Mouse (Mus musculus): Measurements from ENCODE around the gene Gm9495.
"Not testable (repeated sequence)": the region's sequence is repeated elsewhere in the genome, so short reads cannot be mapped to it uniquely, and the experiment has no call there.

Gm9495 gene

DNA sequence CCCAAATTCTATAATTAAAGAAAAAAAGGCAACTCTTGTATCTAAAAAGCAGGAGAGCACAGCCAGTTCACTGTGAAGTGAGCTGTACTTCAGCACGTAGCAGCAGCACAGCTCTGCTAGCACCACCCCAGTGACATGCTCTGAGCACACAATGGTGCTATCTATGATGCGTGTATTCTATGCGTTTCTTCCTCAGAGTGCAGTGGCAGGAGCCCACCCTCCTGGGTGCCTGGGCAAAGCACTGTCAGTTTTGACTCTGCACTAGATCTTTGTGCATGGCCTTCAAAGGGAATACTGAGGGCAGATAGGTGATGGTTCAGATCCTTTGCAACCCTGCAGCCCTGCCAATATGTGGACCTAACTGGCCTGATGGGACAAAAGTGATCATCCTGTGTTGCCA is at the start of gene Gm9495:
TSS of gene Gm9495 (minus strand) at position 101 of the 400 bp plus-strand sequence.
- DNase-seq, result not testable (repeated sequence)

DNA sequence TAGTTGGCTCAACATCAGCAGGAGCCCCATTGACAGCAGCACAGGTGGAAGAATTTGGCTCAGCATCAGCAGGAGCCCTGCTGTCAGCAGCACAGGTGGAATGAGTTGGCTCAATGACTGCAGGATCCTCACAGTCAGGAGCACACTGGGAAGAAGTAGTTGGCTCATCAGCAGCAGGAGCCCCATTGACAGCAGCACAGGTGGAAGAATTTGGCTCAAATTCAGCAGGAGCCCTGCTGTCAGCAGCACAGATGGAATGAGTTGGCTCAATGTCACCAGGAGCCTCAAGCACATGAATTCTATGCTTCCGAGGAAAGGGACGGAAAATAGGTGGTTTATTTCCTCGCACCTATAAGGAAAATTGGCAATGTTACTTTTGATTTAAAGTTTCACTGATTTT is 21.6 kb upstream of the Gm9495 start:
- DNase-seq, result not testable (repeated sequence)

- DNase-seq, result not testable (repeated sequence)
Measured at GRCm38 (mm10) chr8:69420018-69420417, 33.3 kb downstream of the Gm9495 start.

- no peak for DNase-seq
Measured at GRCm38 (mm10) chr8:69414326-69414725, 39.0 kb downstream of the Gm9495 start.

DNA sequence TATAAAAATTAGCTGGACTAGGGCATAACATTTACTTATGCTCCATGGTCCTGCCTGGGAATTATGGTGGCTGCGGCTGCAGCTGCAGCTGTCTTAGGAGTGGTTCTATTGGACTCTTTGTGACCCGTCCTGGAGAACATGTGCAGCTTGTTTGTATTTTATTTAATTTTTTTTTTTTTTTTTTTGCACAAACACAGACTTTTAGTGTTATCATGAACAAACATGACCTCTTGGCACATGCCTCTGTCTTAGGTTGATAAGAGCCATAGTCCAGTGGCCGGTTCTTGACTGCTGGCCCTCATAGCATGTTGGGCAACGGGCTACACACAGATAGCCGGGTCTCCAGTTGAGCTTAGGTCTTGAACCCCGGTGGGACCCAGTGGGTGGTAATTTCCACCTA is 48.6 kb downstream of the Gm9495 start:
- DNase-seq, result no peak

DNA sequence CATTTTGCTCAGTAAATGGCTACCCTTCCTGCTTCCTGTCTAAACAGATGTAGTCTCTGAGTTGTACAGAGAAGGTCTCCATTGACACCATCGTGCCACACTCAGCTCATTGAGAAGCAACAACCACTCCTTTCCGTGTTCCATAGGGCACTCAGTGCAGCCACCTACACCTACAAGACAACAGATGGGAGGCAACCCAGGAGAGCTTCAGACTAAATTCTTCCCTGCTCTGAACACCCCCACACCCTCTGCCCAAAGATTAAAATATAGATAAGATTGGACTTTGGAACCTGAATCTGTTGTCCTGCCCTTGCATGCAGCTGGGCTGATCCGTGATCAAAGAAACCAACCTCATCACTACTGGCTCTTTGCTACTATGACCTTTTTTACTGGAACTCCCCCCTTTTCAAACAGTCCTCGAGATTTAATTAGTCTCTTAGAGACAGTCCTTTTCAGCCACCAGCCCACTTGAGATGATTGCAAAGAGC is 53.4 kb downstream of the Gm9495 start:
- peak; percentile 26 for DNase-seq

DNA sequence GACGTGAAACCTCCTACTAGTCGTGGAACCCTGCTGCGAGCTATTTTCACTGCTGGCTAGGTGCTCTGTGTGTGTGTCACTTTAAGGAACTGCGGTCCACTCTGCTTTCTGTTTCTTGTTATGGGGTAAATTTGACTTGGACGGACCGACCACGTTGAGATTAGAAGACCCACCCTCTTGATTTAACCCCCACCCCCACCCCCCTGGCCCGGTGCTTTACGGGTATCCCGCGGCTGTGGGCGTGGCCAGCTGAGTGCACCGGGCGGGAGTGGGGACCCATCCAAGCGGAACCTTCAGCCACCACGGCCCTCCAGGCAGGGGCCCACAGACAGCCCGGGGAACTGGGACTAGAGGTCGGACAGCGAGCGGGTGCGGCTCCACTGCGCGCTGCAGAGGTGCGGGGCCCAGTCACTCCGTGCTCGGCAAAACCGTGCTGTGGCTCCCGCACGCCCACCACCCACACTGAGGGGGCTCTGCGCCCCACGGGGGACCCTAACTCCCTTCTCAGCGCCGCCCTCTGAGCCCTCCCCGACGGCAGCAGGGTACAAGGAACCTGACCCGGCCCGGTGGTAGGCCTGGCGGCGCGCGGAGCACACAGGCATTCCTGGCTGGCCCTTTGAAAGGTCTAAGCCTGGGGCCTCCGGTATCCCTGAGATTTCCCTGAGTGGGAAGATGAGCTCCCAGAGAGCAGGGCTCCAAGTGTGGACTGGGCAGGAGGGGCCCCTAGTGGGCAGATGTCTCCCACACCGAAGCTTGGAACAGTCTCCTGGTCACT is 54.0 kb downstream of the Gm9495 start:
- DNase-seq, result peak; percentile 18

DNA sequence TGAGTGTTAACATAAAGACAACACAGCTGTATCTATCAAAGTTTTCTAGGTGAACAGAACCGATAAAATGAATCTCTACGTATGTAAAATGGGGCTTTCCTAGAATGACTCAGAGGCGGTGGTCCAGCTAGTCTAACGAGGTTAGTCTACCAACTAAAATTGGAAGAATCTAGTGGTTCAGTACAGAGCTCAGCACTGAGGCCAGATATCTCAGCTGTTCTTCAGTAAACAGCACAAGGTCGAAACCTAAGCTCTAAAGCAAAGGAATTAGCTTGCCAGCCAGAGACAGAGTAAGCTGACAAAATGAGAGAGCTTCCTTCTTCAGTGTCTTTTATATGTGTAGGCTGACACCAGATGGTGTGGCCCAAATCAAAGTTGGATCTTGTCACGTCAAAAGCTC is 57.2 kb downstream of the Gm9495 start:
- DNase-seq, result no peak

DNA sequence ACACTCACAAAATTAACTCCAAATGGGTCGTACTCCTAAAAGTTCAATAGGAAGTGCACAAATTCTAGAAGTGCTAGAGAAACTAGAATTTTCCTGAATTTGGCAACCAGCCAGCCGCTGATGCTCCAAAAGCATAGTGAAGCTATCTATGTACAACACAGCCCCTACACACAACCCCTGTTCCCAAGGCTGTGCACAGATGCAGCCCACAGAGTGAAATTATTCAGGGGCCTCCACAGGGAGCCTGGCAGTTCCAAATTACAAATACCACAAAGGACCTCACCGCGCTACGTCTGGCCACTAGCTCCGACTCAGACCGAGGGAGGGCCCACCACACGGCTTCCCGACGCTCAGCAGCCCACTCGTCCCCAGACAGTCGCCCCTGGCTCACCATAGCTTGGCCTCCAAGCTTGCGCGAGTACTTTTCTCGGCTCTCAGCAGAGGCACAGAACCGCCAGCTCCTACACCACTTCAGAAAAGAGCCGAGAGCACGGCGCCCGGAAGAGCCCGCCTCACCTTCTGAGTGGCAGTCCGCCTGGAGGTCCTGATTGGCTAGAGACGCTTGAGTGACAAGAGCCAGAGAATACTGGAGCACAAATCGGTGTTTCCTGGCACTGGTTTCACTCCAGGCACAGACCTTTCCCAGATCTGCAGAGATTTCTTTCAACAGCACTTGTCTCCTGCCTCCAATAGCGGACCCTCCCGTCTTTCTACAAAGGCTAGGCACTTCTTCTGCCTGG is 58.1 kb downstream of the Gm9495 start:
- DNase-seq, result peak; percentile 94

DNA sequence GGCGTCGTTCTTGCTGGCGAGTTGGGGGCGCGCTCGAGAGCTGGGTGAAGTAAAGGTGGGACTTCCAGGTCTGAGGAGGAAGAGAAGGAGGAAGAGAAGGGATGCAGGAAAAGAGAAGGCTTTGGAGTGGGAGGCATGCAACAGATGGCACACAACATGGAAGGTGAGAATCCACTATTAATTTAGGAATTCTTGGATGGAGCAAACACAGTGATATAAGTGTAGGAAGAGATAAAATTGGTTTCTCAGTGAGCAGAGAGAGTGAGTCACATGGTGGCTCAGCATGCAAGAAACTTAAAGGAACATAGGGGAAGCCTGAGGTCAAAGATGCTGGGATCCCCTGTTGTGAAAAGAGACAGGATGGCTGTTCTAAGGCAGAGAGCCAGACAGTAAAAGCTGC is 69.0 kb downstream of the Gm9495 start:
- DNase-seq, result peak; percentile 23

All from right cerebral cortex, adult 18-20 months (tissue).